Mouse (Mus musculus): ENCODE measurements around the gene Sptlc3. TPM values are rescaled to one million over a fixed set of nuclear protein-coding genes. Genes with fewer than 3 reads are reported as not detected.

Gene Sptlc3
- polyA plus RNA-seq, 2 experiments, result not detected

- no peak overlapping the region for H3K4me2 ChIP-seq (ENCODE audit: low read depth)
- H3K4me3 ChIP-seq (ENCODE audit: insufficient read depth in 1 of 2, low read depth in 2 of 2, low read length in 2 of 2), result no peak overlapping the region
- DNase-seq (ENCODE audit: low read depth in 3 of 3, low spot score in 3 of 3) (no peak), ATAC-seq (ENCODE audit: insufficient read depth) (no peak)
- H3K4me1 ChIP-seq (replicated peaks; ENCODE audit: control insufficient read depth in 2 of 2, insufficient read depth in 2 of 2, low read length in 1 of 2), result no peaks in the 10 kb centered on the region
- WGBS (ENCODE audit: insufficient replicate concordance), result 51% methylated on average over 7 of the region's 7 CpGs
- TF ChIP-seq EP300 (IDR thresholded peaks at IDR 0.05; ENCODE audit: low read depth) (no peak), CTCF (IDR thresholded peaks at IDR 0.05; ENCODE audit: low read depth) (no peak)
- H3K27ac ChIP-seq, result no peak overlapping the region
- no peaks in the 10 kb centered on the region for H3K27me3 ChIP-seq (ENCODE audit: control insufficient read depth, insufficient read depth, low read length)
- H3K9ac ChIP-seq (replicated peaks), result no peak overlapping the region
- no peaks in the 10 kb centered on the region for H3K36me3 ChIP-seq (replicated peaks; ENCODE audit: control insufficient read depth, insufficient read depth, low read depth)
- no peaks in the 10 kb centered on the region for H3K9me3 ChIP-seq (ENCODE audit: control insufficient read depth, low read length)
Measured at GRCm38 (mm10) chr2:139609231-139609630, 115.5 kb downstream of the Sptlc3 start.

- Histone ChIP-seq H3K4me2 (ENCODE audit: low read depth) (no peak overlapping the region), H3K36me3 (replicated peaks; ENCODE audit: control insufficient read depth, insufficient read depth, low read depth) (no peaks in the 10 kb centered on the region), H3K9ac (replicated peaks) (no peak overlapping the region), H3K4me3 (ENCODE audit: insufficient read depth in 1 of 2, low read depth in 2 of 2, low read length in 2 of 2) (no peak overlapping the region), H3K4me1 (replicated peaks; ENCODE audit: control insufficient read depth in 2 of 2, insufficient read depth in 2 of 2, low read length in 1 of 2) (no peaks in the 10 kb centered on the region), H3K9me3 (ENCODE audit: control insufficient read depth, low read length) (no peaks in the 10 kb centered on the region), H3K27ac (no peak overlapping the region), H3K27me3 (ENCODE audit: control insufficient read depth, insufficient read depth, low read length) (no peaks in the 10 kb centered on the region)
- no peak for ATAC-seq (ENCODE audit: insufficient read depth)
- DNase-seq (ENCODE audit: low read depth in 3 of 3, low spot score in 3 of 3), result no peak
- TF ChIP-seq EP300 (IDR thresholded peaks at IDR 0.05; ENCODE audit: low read depth), result no peak
- TF ChIP-seq CTCF (IDR thresholded peaks at IDR 0.05; ENCODE audit: low read depth), result no peak
- WGBS (ENCODE audit: insufficient replicate concordance), result 40% methylated on average over 8 of the region's 8 CpGs
Measured at GRCm38 (mm10) chr2:139609662-139610291, 116.1 kb downstream of the Sptlc3 start.

DNA sequence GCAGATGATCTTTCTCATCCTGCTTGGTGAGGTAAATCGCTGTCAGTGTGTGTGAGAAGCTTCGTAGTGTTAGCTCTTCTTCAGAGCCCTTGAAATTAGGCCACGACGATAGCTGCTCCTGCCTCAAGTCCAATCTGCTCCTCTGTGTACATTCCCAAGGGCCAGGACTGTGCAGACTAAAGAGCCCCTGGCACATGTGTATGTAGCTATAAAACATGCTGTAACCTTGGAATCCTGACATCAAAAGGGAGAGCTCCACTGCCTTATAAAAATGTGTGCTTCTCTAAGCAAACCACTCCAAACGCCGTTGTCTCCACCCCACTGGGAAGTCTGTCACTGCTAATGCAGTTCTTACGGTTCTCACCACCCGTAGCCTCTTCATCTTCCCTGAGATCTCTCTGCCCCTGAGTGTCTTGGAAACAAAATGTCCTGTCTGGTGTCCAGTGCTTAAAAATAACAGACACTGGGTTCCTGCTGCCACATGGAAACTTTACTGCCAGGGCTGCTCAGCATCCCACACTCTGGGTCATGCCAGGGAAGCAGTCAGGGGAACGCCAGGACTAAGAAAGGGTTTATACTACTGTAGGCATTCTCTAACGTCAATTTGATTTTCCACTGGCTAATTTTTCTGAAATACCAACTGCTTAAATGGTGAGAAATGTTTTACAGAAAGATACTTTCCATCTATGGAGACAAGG is 118.8 kb downstream of the Sptlc3 start:
- Histone ChIP-seq H3K9me3 (ENCODE audit: control insufficient read depth, low read length) (no peaks in the 10 kb centered on the region), H3K4me2 (ENCODE audit: low read depth) (no peak overlapping the region), H3K4me3 (ENCODE audit: insufficient read depth in 1 of 2, low read depth in 2 of 2, low read length in 2 of 2) (no peak overlapping the region), H3K27ac (no peak overlapping the region), H3K9ac (replicated peaks) (no peak overlapping the region), H3K4me1 (replicated peaks; ENCODE audit: control insufficient read depth in 2 of 2, insufficient read depth in 2 of 2, low read length in 1 of 2) (no peaks in the 10 kb centered on the region), H3K27me3 (ENCODE audit: control insufficient read depth, insufficient read depth, low read length) (no peaks in the 10 kb centered on the region), H3K36me3 (replicated peaks; ENCODE audit: control insufficient read depth, insufficient read depth, low read depth) (no peaks in the 10 kb centered on the region)
- DNase-seq (ENCODE audit: low read depth in 3 of 3, low spot score in 3 of 3) (no peak), ATAC-seq (ENCODE audit: insufficient read depth) (no peak)
- TF ChIP-seq EP300 (IDR thresholded peaks at IDR 0.05; ENCODE audit: low read depth), result no peak
- TF ChIP-seq CTCF (IDR thresholded peaks at IDR 0.05; ENCODE audit: low read depth), result no peak
- 60% methylated on average over 10 of the region's 10 CpGs for WGBS (ENCODE audit: insufficient replicate concordance)

GRCm38 (mm10) chr2:139626496-139626895 is 132.8 kb downstream of the Sptlc3 start:
- ATAC-seq (ENCODE audit: insufficient read depth), result no peak
- Histone ChIP-seq H3K36me3 (replicated peaks; ENCODE audit: control insufficient read depth, insufficient read depth, low read depth) (no peaks in the 10 kb centered on the region), H3K27me3 (ENCODE audit: control insufficient read depth, insufficient read depth, low read length) (no peaks in the 10 kb centered on the region), H3K4me2 (ENCODE audit: low read depth) (no peak overlapping the region), H3K4me3 (ENCODE audit: insufficient read depth in 1 of 2, low read depth in 2 of 2, low read length in 2 of 2) (no peak overlapping the region), H3K9me3 (ENCODE audit: control insufficient read depth, low read length) (no peaks in the 10 kb centered on the region), H3K9ac (replicated peaks) (no peak overlapping the region), H3K4me1 (replicated peaks; ENCODE audit: control insufficient read depth in 2 of 2, insufficient read depth in 2 of 2, low read length in 1 of 2) (no peaks in the 10 kb centered on the region), H3K27ac (no peak overlapping the region)
- TF ChIP-seq CTCF (IDR thresholded peaks at IDR 0.05; ENCODE audit: low read depth) (no peak), EP300 (IDR thresholded peaks at IDR 0.05; ENCODE audit: low read depth) (no peak)
- 45% methylated on average over 1 of the region's 1 CpGs for WGBS (ENCODE audit: insufficient replicate concordance)
- DNase-seq (ENCODE audit: low read depth in 3 of 3, low spot score in 3 of 3), result no peak

DNA sequence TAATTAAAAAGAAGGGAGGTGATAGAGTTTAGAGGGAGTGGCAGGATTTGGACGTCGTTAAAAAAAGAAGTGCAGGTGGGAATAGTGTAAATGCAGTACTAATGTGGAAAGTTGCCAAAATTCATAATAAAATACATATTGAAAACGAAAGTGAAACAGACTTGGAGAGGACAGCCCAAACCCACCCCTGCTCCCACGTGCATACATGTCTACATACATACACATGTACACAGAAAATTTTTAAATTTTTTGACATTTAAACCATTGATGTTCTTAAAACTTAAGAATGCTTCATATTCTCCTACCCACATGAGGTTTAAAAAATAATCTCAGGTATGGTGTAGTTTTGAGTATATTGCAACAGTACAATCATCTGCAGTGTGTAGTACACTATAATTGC is 135.0 kb downstream of the Sptlc3 start:
- no peak for TF ChIP-seq EP300 (IDR thresholded peaks at IDR 0.05; ENCODE audit: low read depth)
- no peak for TF ChIP-seq CTCF (IDR thresholded peaks at IDR 0.05; ENCODE audit: low read depth)
- H3K27me3 ChIP-seq (ENCODE audit: control insufficient read depth, insufficient read depth, low read length), result no peaks in the 10 kb centered on the region
- no peak overlapping the region for H3K4me2 ChIP-seq (ENCODE audit: low read depth)
- DNase-seq (ENCODE audit: low read depth in 3 of 3, low spot score in 3 of 3) (no peak), ATAC-seq (ENCODE audit: insufficient read depth) (no peak)
- 52% methylated on average over 4 of the region's 4 CpGs for WGBS (ENCODE audit: insufficient replicate concordance)
- H3K36me3 ChIP-seq (replicated peaks; ENCODE audit: control insufficient read depth, insufficient read depth, low read depth), result no peaks in the 10 kb centered on the region
- no peaks in the 10 kb centered on the region for H3K9me3 ChIP-seq (ENCODE audit: control insufficient read depth, low read length)
- H3K4me1 ChIP-seq (replicated peaks; ENCODE audit: control insufficient read depth in 2 of 2, insufficient read depth in 2 of 2, low read length in 1 of 2), result no peaks in the 10 kb centered on the region
- H3K9ac ChIP-seq (replicated peaks), result no peak overlapping the region
- H3K27ac ChIP-seq, result no peak overlapping the region
- no peak overlapping the region for H3K4me3 ChIP-seq (ENCODE audit: insufficient read depth in 1 of 2, low read depth in 2 of 2, low read length in 2 of 2)
